Mouse (Mus musculus) retina, embryonic 14.5 days (tissue): Measurements from ENCODE around the gene Dpf3.
A peak's percentile ranks its signal among the peaks of the same experiment; 100 is the strongest.

Source experiments
- DNase-seq: peaks from one replicate; pipeline ENCODE4 v3.0.0-alpha.2; 2015; ENCODE audit warnings: low spot score

Gene Dpf3

GRCm38 (mm10) chr12:83338345-83338744 lies 149.2 kb downstream of the Dpf3 start:
- no peak for DNase-seq

GRCm38 (mm10) chr12:83337776-83338149 lies 149.8 kb downstream of the Dpf3 start:
- peak; percentile 32 for DNase-seq

- DNase-seq: peak; percentile 35
These were observed 150.3 kb downstream of the Dpf3 start for GRCm38 (mm10) chr12:83337077-83337775.

- DNase-seq: no peak
These were observed 157.5 kb downstream of the Dpf3 start for GRCm38 (mm10) chr12:83330056-83330455.

- DNase-seq: peak; percentile 36
These were observed 158.6 kb downstream of the Dpf3 start for GRCm38 (mm10) chr12:83328899-83329298.

GRCm38 (mm10) chr12:83328491-83328890 lies 159.0 kb downstream of the Dpf3 start:
- no peak for DNase-seq

GRCm38 (mm10) chr12:83327451-83327850 lies 160.1 kb downstream of the Dpf3 start:
- no peak for DNase-seq

GRCm38 (mm10) chr12:83320725-83321124 lies 166.8 kb downstream of the Dpf3 start:
- no peak for DNase-seq

GRCm38 (mm10) chr12:83317646-83318443 lies 169.7 kb downstream of the Dpf3 start:
- DNase-seq: no peak

- no peak for DNase-seq
These were observed 172.8 kb downstream of the Dpf3 start for GRCm38 (mm10) chr12:83314666-83315065.

GRCm38 (mm10) chr12:83312818-83313217 lies 174.7 kb downstream of the Dpf3 start:
- DNase-seq: no peak

GRCm38 (mm10) chr12:83310567-83310966 lies 176.9 kb downstream of the Dpf3 start:
- DNase-seq: no peak

GRCm38 (mm10) chr12:83309031-83309804 lies 178.3 kb downstream of the Dpf3 start:
- DNase-seq: no peak

GRCm38 (mm10) chr12:83308627-83309026 lies 178.9 kb downstream of the Dpf3 start:
- no peak for DNase-seq

GRCm38 (mm10) chr12:83303221-83303620 lies 184.3 kb downstream of the Dpf3 start:
- peak; percentile 49 for DNase-seq

GRCm38 (mm10) chr12:83302320-83303153 lies 185.0 kb downstream of the Dpf3 start:
- DNase-seq: peak; percentile 71

- no peak for DNase-seq
These were observed 185.7 kb downstream of the Dpf3 start for GRCm38 (mm10) chr12:83301616-83302319.

GRCm38 (mm10) chr12:83298358-83298757 lies 189.2 kb downstream of the Dpf3 start:
- DNase-seq: no peak

- DNase-seq: peak; percentile 51
These were observed 192.5 kb downstream of the Dpf3 start for GRCm38 (mm10) chr12:83295031-83295430.

- no peak for DNase-seq
These were observed 195.6 kb downstream of the Dpf3 start for GRCm38 (mm10) chr12:83291915-83292314.
